Mouse (Mus musculus) layer of hippocampus, adult 9-10 months (tissue): ENCODE measurements around the gene Entpd5.
A peak's percentile ranks its signal among the peaks of the same experiment; 100 is the strongest.
"Not testable (repeated sequence)": the region's sequence is repeated elsewhere in the genome, so short reads cannot be mapped to it uniquely, and the experiment has no call there.

Experiments
- DNase-seq: peaks from one replicate; pipeline ENCODE4 v3.0.0; 2022; ENCODE audit warnings: low spot score

Entpd5 gene

GRCm38 (mm10) chr12:84399135-84399534 is 9.7 kb downstream of the Entpd5 start:
- DNase-seq: no peak

DNA sequence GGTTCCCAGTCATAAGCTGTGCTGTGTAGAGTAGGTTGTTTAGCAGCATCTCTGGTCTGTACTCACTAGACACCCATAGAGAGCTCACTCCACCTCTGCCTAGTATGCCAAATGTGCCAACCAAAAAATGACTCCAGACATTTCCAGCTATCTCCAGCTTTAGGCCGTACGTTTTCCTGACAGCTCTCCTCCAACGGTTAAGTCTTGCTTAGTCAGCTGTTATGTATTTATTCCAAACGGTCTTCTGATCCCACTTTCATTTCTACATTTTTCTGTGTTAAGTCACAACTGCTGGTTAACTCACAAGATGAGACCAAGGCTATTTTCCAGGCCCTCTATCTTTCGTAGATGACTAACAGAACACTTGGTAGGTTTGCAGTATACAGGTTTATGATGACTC is 10.2 kb downstream of the Entpd5 start:
- no peak for DNase-seq

GRCm38 (mm10) chr12:84397685-84398084 is 11.1 kb downstream of the Entpd5 start:
- DNase-seq: no peak

GRCm38 (mm10) chr12:84396947-84397679 is 11.7 kb downstream of the Entpd5 start:
- DNase-seq: no peak

- no peak for DNase-seq
These were observed 15.0 kb downstream of the Entpd5 start for GRCm38 (mm10) chr12:84393847-84394246.

GRCm38 (mm10) chr12:84392681-84393080 is 16.1 kb downstream of the Entpd5 start:
- no peak for DNase-seq

GRCm38 (mm10) chr12:84390336-84390735 is 18.5 kb downstream of the Entpd5 start:
- DNase-seq: no peak

GRCm38 (mm10) chr12:84388774-84389400 is 19.9 kb downstream of the Entpd5 start:
- no peak for DNase-seq

DNA sequence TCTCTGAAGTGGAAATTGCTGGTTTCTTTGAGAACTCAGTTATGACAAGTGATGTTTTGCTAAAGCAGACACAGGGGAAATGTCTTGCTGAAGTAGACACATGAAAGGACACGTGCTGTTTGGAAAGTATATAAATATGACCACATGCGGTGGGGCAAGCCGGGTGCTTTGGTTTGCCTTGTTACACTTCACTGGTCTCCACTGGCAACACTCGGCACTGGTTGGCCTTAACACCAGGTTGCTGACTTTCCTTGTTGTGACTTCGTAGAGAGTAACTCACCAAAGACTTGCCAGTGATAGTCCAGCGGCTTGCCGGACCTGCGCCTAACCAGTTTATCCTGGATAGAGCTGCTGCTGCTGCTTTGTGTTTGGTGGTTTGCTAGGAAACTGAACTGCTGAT is 20.7 kb downstream of the Entpd5 start:
- DNase-seq: no peak

- DNase-seq: no peak
These were observed 23.4 kb downstream of the Entpd5 start for GRCm38 (mm10) chr12:84385408-84385807.

GRCm38 (mm10) chr12:84384644-84385081 is 24.2 kb downstream of the Entpd5 start:
- no peak for DNase-seq

GRCm38 (mm10) chr12:84382369-84382768 is 26.5 kb downstream of the Entpd5 start:
- DNase-seq: no peak

- no peak for DNase-seq
These were observed 34.9 kb downstream of the Entpd5 start for GRCm38 (mm10) chr12:84373831-84374481.

- no peak for DNase-seq
These were observed 37.2 kb downstream of the Entpd5 start for GRCm38 (mm10) chr12:84371647-84372046.

GRCm38 (mm10) chr12:84366971-84367370 is 41.9 kb downstream of the Entpd5 start:
- DNase-seq: no peak

GRCm38 (mm10) chr12:84365137-84365536 is 43.7 kb downstream of the Entpd5 start:
- no peak for DNase-seq

- no peak for DNase-seq
These were observed 44.5 kb downstream of the Entpd5 start for GRCm38 (mm10) chr12:84364291-84364690.

- no peak for DNase-seq
These were observed 46.0 kb downstream of the Entpd5 start for GRCm38 (mm10) chr12:84362872-84363271.

DNA sequence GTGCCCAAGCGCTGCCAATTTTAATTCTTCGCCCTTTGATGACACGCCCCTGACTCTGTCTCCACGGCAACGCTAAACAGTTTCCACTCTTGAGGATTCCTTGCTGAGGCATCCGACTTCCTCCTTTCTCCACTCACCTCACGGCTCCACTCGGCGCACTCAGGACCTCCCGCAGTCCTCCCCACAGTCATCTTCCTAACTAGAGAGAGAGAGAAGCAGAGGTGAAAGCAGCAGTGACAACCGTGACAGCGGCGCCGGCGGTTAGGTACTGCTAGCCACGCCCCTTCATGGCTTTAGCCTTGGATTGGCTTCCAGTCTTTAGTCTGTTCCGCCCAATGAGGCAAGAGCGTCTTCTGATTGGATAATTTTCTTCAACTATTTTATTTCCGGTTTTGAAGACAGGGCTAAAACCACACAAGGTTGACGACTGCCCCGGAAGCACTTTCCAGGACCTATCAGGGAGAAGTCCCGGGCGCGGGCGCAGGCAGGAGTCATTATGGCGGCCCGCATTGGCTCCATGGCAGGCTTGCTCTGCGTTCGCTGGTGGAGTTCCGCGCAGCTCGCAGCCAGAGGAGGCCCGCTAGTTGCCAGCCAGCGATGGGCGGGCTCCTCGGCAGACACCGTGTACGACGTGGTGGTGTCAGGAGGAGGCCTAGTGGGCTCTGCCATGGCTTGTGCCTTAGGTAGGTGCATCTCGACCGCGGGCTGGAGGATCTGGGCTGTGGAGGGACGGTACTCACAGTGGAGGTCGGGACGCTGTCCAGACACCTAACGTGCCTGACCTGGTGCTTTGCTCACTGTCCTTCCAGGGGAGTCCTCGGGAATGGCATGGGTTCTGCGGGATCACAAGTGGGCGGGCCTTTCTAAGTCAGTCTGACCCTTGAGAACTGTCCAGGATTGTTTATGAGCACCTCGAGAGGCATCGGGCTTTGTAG is 47.0 kb downstream of the Entpd5 start, which contains the start of the genes Coq6 and Fam161b:
Coq6 (plus strand) TSS at position 103 of the 935 bp plus-strand sequence.
Fam161b (minus strand) TSS at position 279 of the 935 bp plus-strand sequence.
- DNase-seq: peak; percentile 94

- DNase-seq: not testable (repeated sequence)
These were observed 50.1 kb downstream of the Entpd5 start for GRCm38 (mm10) chr12:84358699-84359098.

DNA sequence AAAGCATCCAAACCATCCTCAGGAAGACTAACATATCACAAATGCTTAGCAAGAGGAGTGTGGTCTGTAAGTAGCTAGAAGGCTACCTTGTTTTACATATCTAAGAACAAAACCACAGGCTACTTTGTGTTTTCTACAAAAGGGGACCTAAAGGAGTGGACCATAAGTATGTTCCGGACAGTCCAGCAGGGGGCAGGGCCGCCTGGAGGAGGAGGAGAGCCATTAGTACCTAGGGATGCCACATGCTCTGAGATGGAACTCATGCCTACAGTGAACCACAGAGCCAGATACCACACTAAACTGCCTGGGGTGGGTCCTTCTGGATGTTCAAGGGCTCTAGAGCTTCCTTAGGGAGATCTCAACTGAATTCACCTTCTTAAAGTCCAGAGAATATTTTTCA is 61.6 kb downstream of the Entpd5 start:
- DNase-seq: no peak
